Mouse (Mus musculus) liver, adult 2 months (tissue): ENCODE results near the gene Marveld2.

Experiments used
- CTCF ChIP-seq: fragments of 200-500 bp; IDR thresholded peaks from 2 replicates; pipeline ENCODE4 v1.5.1; 2011; ENCODE audit warnings: low read depth, low read length, control low read depth
- POLR2A ChIP-seq: fragments of 200-500 bp; IDR thresholded peaks from 2 replicates; pipeline ENCODE4 v1.6.1; 2011; ENCODE audit warnings: low read length, control low read depth; ENCODE audit not compliant: insufficient read depth; ENCODE audit errors: extremely low read depth

- TF ChIP-seq POLR2A (no peak), CTCF (no peak)
Observed at GRCm38 (mm10) chr13:100594041-100594792, 22.6 kb downstream of the Marveld2 start.
